Mouse (Mus musculus): ENCODE measurements around the gene Cux2. TPM values are rescaled to one million over a fixed set of nuclear protein-coding genes. Genes with fewer than 3 reads are reported as not detected.

Cux2 gene
- total RNA-seq, 2 experiments from 2014 or later = 0.22 to 0.25 TPM

- ATAC-seq (ENCODE audit: poor library complexity, severe bottlenecking) = peak; percentile 68
Observed at GRCm38 (mm10) chr5:121842665-121843118, 207.2 kb downstream of the Cux2 start.

DNA sequence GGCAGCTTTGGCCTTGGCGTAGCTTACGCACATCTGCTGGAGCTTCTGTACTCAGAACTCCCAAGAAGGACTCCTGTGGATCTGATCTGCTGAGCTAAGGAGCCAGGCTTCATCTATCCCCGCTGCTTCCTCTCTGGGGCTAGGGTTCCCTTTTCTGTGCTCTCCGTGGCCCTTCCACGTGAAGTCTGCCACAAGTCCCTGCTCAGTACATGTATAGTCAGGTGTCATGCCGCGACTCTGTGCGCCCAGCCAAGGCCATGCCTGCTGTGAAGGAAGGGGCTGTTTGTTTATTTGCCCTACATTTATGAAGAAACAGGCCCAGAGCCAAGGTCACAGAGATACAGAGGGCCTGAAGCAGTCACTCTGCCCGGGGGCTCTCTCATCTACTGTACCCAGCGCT lies 207.9 kb downstream of the Cux2 start:
- no peak for ATAC-seq (ENCODE audit: poor library complexity, severe bottlenecking)

- ATAC-seq (ENCODE audit: poor library complexity, severe bottlenecking) = no peak
Observed at GRCm38 (mm10) chr5:121841516-121841915, 208.4 kb downstream of the Cux2 start.

DNA sequence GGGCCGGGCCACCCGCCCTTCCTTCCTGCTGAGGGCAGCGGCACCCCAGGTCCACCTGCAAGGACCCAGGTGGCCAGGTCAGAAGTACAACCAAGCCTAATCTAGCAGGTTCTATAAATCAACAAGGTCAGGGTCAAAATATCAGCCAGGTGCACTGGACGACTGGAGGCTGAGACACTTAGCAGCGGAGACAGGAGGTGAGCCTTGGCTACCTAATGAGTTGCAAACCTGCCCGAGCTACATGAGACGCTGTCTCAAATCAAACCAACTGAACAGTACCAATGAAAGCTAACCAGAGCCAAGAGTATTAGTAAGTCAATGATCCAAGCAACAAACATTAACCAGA lies 210.8 kb downstream of the Cux2 start:
- no peak for ATAC-seq (ENCODE audit: poor library complexity, severe bottlenecking)

GRCm38 (mm10) chr5:121838341-121839127 lies 211.4 kb downstream of the Cux2 start:
- peak; percentile 24 for ATAC-seq (ENCODE audit: poor library complexity, severe bottlenecking)

DNA sequence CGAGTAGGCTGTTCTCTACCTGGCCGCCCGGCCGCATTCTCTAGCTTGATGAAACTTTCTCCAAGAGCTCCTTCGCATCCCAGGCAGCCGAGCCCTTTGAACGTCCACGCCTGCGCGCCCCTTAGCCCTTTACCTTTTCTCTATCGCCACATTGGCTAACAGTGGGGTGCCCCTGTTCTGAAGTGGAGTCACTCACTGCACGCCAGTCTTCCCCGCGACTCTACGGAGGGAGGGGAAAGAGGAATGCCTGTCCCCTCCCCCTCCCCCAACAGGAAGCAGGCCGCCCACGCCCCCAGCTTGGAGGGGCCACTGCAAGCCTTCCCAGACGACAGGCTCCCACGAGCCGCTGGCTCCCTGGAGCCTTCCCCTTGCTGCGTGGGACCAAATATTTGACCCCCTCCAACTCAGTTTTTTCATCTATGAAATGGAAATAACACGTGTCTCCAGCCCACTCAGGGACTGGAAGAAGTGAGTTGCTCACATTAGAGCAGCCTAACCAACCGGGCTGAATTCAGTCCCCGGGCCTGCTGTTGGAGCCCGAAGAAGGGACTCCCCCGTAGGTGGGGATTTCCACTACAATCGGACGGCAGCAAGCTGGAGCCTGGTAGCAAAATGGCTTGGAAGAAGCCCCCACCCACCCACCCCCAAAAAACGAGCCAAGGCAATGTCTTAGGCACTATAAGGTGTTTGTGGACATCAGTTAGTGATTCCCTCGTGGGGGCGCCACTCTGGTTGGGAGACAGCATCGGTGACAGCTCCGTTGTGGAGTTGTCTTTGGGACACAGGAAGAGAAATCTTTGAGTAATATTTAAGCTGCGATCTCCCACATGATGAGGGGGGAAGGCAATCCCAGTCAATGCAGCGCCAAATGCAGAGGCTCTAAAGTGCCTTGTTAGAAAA lies 212.2 kb downstream of the Cux2 start, which contains the start of gene Sh2b3:
Sh2b3 (minus strand) TSS at position 206 of the 900 bp plus-strand sequence.
- no peak for ATAC-seq (ENCODE audit: poor library complexity, severe bottlenecking)

- ATAC-seq (ENCODE audit: poor library complexity, severe bottlenecking) = peak; percentile 61
Observed at GRCm38 (mm10) chr5:121836692-121837415, 213.0 kb downstream of the Cux2 start.

GRCm38 (mm10) chr5:121835949-121836691 lies 213.8 kb downstream of the Cux2 start:
- ATAC-seq (ENCODE audit: poor library complexity, severe bottlenecking) = peak; percentile 39

- no peak for ATAC-seq (ENCODE audit: poor library complexity, severe bottlenecking)
Observed at GRCm38 (mm10) chr5:121834991-121835747, 214.7 kb downstream of the Cux2 start.

- no peak for ATAC-seq (ENCODE audit: poor library complexity, severe bottlenecking)
Observed at GRCm38 (mm10) chr5:121834241-121834606, 215.7 kb downstream of the Cux2 start.

GRCm38 (mm10) chr5:121833572-121834240 lies 216.2 kb downstream of the Cux2 start:
- ATAC-seq (ENCODE audit: poor library complexity, severe bottlenecking) = no peak

- no peak for ATAC-seq (ENCODE audit: poor library complexity, severe bottlenecking)
Observed at GRCm38 (mm10) chr5:121833159-121833558, 216.7 kb downstream of the Cux2 start.

DNA sequence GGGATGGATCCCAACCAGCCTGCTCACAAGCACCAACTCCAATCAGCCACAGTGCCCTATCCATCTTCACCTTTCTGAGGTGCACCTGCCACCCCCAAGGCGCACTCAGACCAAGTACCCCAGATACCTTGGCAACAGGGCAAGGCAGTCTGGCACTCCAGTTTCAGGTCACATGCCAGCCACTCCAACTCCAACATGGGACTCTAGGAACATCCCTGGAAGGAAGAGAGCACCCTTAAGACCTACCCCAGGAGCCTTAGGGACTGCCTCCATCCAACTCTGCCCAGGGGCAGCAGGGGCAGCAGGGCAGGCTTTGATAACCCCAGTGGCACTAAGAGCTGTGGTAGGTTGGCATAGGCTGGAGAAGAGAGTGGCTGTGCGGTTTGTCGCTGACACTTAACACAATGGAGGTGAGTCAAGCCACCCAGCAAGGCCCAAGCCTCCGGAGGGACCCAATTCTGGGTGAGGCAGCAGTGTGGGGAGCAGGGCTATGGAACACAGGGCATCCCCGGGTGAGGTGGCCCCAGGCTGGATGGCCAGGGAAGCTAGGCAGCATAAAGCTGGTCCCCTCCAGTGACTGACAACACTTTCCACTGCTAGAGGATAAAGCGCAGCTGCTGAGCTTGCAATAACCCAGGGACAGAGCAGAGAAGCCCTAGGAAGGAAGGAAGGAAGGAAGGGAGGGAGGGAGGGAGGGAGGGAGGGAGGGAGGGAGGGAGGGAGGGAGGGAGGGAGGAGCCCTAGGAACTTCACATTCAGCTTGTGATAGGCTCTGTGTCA lies 217.3 kb downstream of the Cux2 start:
- ATAC-seq (ENCODE audit: poor library complexity, severe bottlenecking) = no peak

GRCm38 (mm10) chr5:121831002-121831601 lies 218.8 kb downstream of the Cux2 start:
- ATAC-seq (ENCODE audit: poor library complexity, severe bottlenecking) = no peak

DNA sequence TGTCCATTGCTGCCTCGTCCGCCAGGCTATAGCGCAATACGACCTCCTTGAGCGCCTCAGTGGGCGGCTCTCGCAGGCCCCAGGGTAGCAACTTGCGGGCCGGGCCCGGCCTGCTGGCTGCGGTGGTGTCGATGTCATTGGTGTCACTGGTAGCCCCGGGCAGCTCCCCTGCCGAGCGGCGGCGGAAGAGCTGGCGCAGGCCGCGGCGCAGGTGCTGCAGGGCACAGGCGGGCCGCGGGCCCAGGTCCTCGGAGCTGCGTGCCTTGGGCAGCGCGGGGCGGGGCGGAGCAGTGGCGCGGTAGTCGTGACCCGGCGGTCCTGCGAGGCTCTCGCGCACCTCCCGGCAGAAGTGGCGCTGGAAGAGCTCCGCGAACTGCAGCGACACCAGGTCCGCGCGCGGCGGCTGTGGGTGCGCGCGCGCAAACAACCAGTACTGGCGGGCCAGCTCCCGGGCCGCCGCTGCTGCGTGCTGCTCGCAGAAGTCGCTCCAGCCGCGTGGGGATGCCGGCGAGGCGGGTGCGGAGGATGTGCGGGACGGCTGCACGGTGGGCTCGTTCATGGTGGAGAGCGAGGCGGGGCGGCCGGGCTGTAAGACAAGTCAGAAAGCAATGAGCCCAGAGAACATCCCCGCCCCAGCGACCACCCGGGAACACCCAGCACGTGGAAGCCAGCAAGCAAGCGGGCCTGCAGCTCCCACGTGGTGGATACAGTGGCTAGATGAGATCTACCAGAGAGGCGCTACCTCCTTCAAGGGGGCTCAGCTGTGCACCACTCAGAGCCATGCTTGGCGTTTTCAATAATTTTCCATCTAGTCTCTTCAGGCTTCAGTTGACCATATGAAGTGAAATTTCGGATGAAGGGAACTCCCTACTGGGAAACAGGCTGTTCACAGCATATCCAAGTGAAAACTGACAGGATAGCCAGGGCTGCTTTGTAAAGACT lies 221.1 kb downstream of the Cux2 start:
- no peak for ATAC-seq (ENCODE audit: poor library complexity, severe bottlenecking)

DNA sequence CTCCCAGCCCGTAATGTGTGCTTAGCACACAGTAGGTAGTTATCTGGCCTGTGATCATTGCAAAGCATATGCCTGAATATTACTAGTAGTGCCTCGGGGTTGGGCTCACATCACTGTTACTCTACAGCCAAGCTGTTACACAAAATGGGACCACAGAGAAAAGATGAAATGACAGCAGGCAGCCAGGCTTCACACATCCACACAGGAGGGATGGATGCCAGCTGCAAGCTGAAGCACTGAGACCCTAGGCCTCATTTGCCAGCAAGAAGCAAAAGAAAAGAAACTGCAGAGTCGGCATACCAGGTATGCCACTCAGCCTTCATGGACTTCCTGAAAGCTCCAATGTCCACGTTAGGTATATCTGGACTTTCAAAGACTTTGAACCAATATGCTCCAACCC lies 222.0 kb downstream of the Cux2 start:
- ATAC-seq (ENCODE audit: poor library complexity, severe bottlenecking) = no peak

GRCm38 (mm10) chr5:121825606-121826005 lies 224.3 kb downstream of the Cux2 start:
- no peak for ATAC-seq (ENCODE audit: poor library complexity, severe bottlenecking)
